In genomic region chr11:120378031-120378610, GRCm38 (mm10) we compare ENCODE assay signal across 1 mouse cellular context.
TF ChIP-seq lines count a peak whose summit lies in the region.

No protein-coding gene starts in this region.

TF ChIP-seq in MEL, 35 proteins besides CTCF, POLR2A, EP300 and RAD21:
- TF ChIP-seq E2F4 (IDR thresholded peaks at IDR 0.05; ENCODE audit: borderline replicate concordance, low read depth, low read length) = no peak
- no peak for TF ChIP-seq USF2 (IDR thresholded peaks at IDR 0.05; ENCODE audit: borderline replicate concordance in 1 of 2, insufficient read depth in 1 of 2, low read depth in 1 of 2, low read length in 2 of 2)
- TF ChIP-seq HCFC1 (IDR thresholded peaks at IDR 0.05; ENCODE audit: low read depth, low read length) = no peak
- TF ChIP-seq ZC3H11A (IDR thresholded peaks at IDR 0.05; ENCODE audit: low read depth, low read length) = no peak
- no peak for TF ChIP-seq CHD1 (IDR thresholded peaks at IDR 0.05; ENCODE audit: low read depth, low read length)
- TF ChIP-seq GATA1 (IDR thresholded peaks at IDR 0.05; ENCODE audit: low read depth, low read length) = no peak
- TF ChIP-seq MAZ (IDR thresholded peaks at IDR 0.05; ENCODE audit: low read depth, low read length) = no peak
- no peak for TF ChIP-seq POLR2AphosphoS5 (IDR thresholded peaks at IDR 0.05; ENCODE audit: borderline replicate concordance, low read depth, low read length)
- no peak for TF ChIP-seq MEF2A (IDR thresholded peaks at IDR 0.05; ENCODE audit: extremely low read depth, insufficient replicate concordance, low read depth, low read length, poor library complexity, severe bottlenecking)
- TF ChIP-seq TBP (IDR thresholded peaks at IDR 0.05; ENCODE audit: low read depth, low read length) = no peak
- TF ChIP-seq MAFK (IDR thresholded peaks at IDR 0.05; ENCODE audit: borderline replicate concordance, low read depth, low read length) = no peak
- TF ChIP-seq ZKSCAN1 (IDR thresholded peaks at IDR 0.05; ENCODE audit: low read depth, low read length) = no peak
- no peak for TF ChIP-seq TAL1 (IDR thresholded peaks at IDR 0.05; ENCODE audit: low read length)
- TF ChIP-seq USF1 (IDR thresholded peaks at IDR 0.05; ENCODE audit: low read depth, low read length) = no peak
